Mouse (Mus musculus) neural tube, embryonic 13.5 days (tissue): Measurements from ENCODE around the gene Ehf. TPM values are rescaled to one million over a fixed set of nuclear protein-coding genes. Genes with fewer than 3 reads are reported as not detected.

Source experiments
- ATAC-seq: fragments of 200-750 bp; cut with Nextera tagmentation; 2 replicates; pipeline ENCODE4 v1.8.0; 2017; ENCODE audit warnings: low read depth, mild to moderate bottlenecking, moderate TSS enrichment, moderate library complexity
- H3K27ac ChIP-seq: fragments of 300-500 bp; sonication (generic); replicated peaks from 2 replicates; pipeline ENCODE4 v1.5.1; 2015; ENCODE audit warnings: moderate library complexity, mild to moderate bottlenecking, inconsistent platforms
- H3K27me3 ChIP-seq: fragments of 300-500 bp; sonication (generic); 2 replicates; pipeline ENCODE4 v1.6.1; 2015; ENCODE audit warnings: mild to moderate bottlenecking, inconsistent platforms
- H3K36me3 ChIP-seq: fragments of 300-500 bp; sonication (generic); 2 replicates; pipeline ENCODE4 v1.6.1; 2015; ENCODE audit warnings: mild to moderate bottlenecking, inconsistent platforms
- H3K4me1 ChIP-seq: fragments of 300-500 bp; sonication (generic); replicated peaks from 2 replicates; pipeline ENCODE4 v1.6.1; 2015; ENCODE audit warnings: inconsistent platforms
- H3K4me2 ChIP-seq: fragments of 300-500 bp; sonication (generic); 2 replicates; pipeline ENCODE4 v1.6.1; 2015; ENCODE audit warnings: inconsistent platforms, mild to moderate bottlenecking, moderate library complexity
- H3K4me3 ChIP-seq: fragments of 300-500 bp; sonication (generic); 2 replicates; pipeline ENCODE4 v1.5.1; 2015; ENCODE audit warnings: mild to moderate bottlenecking, inconsistent platforms
- H3K9ac ChIP-seq: fragments of 300-500 bp; sonication (generic); 2 replicates; pipeline ENCODE4 v1.6.1; 2015; ENCODE audit warnings: moderate library complexity, mild to moderate bottlenecking, inconsistent platforms
- H3K9me3 ChIP-seq: fragments of 300-500 bp; sonication (generic); 2 replicates; pipeline ENCODE4 v1.6.1; 2016; ENCODE audit warnings: inconsistent platforms
- WGBS: fragments of 180-500 bp; shearing (Covaris S2); methylation state at CpG from one replicate; pipeline ENCODE4 v1.1.7; 2015; 5-methylcytosine and 5-hydroxymethylcytosine counted together
- polyA plus RNA-seq: library from polyadenylated mRNA; unstranded; fragments of >200 nt; fragmentation: Nextera tagmentation; extraction: Ambion mirVana; gene quantifications from 2 replicates; pipeline ENCODE4 v1.2.1, GENCODE M21; 2015

The Ehf gene
- polyA plus RNA-seq, 1 experiment from 2014 or later, result 0.04 TPM

DNA sequence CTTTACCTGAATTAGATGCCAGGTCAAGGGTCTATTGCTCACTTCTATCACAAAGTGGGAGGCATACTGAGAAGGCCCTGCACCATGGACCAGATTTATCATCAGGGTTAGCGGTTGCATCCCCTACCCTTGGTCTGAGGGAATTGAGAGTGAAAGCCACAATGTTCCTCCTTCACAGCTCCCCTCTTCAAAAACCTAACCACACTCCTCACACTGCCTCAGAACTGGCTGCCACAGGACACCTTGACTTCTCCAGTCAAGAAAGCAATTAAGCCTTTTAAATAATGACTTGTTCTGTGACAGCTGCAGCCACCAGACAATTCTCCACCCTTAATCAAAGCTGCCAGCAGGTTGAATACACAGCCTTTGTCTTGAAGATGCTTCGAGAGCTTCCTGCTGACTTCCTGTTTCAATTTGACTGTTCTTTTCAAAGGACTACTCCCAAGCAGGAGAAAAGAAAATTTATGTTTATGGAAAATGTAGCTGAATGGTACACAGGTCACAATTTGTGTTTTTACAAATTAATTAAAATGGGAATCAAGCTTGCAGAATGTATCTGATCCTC lies 12.3 kb downstream of the Ehf start:
- H3K4me2 ChIP-seq, result no peak overlapping the region
- no peaks in the 10 kb centered on the region for H3K9me3 ChIP-seq
- no peak overlapping the region for H3K9ac ChIP-seq
- H3K36me3 ChIP-seq, result no peaks in the 10 kb centered on the region
- no peak overlapping the region for H3K4me3 ChIP-seq
- 30% methylated on average over 2 of the region's 2 CpGs for WGBS
- H3K27me3 ChIP-seq, result no peaks in the 10 kb centered on the region
- no peak overlapping the region for H3K27ac ChIP-seq
- no peak for ATAC-seq
- 0 out of 2 replicates have a peak, but pooled peaks cover 3% of the 10 kb centered on the region for H3K4me1 ChIP-seq

DNA sequence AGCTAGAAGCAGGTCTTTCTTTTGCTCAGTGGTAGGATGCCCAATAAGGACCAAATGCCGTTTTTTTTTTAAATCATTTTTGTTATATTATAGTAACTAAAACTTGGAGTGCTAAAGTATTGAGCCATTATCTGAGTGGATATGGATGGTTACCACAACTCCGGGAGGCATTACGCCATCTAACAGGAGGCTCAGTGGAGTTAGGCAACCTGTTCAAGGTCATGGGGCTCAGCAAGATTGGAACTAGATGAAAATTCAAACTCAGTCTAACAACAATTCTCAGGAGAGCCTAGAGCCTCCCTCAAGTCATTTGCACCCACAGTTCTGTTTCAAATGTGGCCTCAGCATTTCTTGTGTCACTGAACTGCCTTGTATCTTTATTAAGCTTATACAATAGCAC lies 12.9 kb downstream of the Ehf start:
- WGBS, result 97% methylated on average over 3 of the region's 3 CpGs
- H3K4me2 ChIP-seq, result no peak overlapping the region
- no peak overlapping the region for H3K4me3 ChIP-seq
- no peaks in the 10 kb centered on the region for H3K27me3 ChIP-seq
- H3K36me3 ChIP-seq, result no peaks in the 10 kb centered on the region
- H3K27ac ChIP-seq, result no peak overlapping the region
- no peak overlapping the region for H3K9ac ChIP-seq
- no peaks in the 10 kb centered on the region for H3K9me3 ChIP-seq
- H3K4me1 ChIP-seq, result 0 out of 2 replicates have a peak, but pooled peaks cover 3% of the 10 kb centered on the region
- ATAC-seq, result no peak

DNA sequence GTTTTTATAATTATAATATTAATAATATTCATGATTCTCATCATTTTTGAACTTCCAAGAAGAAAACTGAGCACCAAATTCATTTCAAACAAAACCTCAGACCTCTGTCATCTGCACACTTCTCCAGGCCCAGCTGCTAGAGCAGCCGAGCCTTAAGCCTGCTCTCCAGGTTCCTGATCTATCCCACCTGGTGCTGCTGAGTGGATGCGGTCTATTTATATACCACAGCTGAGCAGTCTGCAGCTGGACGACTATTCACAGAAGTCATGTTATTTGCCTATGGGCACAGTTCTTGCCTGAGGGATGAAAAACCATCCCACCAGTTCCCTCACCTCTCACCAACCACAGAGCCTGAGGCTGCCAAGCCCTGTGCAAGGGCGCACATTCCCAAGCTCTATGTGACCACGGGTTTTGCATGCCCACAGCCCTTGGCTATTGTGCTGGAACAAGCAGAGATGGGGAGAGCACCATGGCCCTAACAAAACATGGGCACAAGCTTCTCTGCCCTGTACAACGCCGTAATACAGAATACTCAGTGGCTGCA lies 13.6 kb downstream of the Ehf start:
- Histone ChIP-seq H3K27ac (no peak overlapping the region), H3K4me3 (no peak overlapping the region), H3K4me2 (no peak overlapping the region), H3K4me1 (0 out of 2 replicates have a peak, but pooled peaks cover 3% of the 10 kb centered on the region), H3K9ac (no peak overlapping the region), H3K36me3 (no peaks in the 10 kb centered on the region), H3K9me3 (no peaks in the 10 kb centered on the region), H3K27me3 (no peaks in the 10 kb centered on the region)
- no peak for ATAC-seq
- WGBS, result 78% methylated on average over 7 of the region's 7 CpGs

DNA sequence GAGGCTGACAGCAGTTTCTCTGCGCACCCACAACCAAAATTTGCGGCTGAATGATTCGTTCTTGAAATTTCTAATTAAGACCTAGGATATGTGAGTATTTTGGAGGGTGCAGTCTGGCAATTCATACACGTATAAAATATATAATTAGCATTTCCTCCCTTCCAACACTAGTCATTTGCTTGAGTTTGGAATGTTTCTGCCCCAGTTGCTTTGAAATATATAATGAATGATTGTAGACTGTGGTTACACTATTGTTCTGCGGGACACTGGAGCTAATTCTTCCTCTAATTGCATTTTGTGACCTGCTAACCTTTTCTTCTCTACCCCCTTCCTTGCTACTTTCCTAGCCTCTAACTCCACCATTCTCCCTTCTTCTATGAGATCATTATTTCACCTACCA lies 15.4 kb downstream of the Ehf start:
- Histone ChIP-seq H3K27ac (no peak overlapping the region), H3K9ac (no peak overlapping the region), H3K9me3 (no peaks in the 10 kb centered on the region), H3K4me2 (no peak overlapping the region), H3K4me3 (no peak overlapping the region), H3K36me3 (no peaks in the 10 kb centered on the region), H3K27me3 (no peaks in the 10 kb centered on the region), H3K4me1 (0 out of 2 replicates have a peak, but pooled peaks cover 3% of the 10 kb centered on the region)
- ATAC-seq, result no peak
- 76% methylated on average over 5 of the region's 5 CpGs for WGBS

DNA sequence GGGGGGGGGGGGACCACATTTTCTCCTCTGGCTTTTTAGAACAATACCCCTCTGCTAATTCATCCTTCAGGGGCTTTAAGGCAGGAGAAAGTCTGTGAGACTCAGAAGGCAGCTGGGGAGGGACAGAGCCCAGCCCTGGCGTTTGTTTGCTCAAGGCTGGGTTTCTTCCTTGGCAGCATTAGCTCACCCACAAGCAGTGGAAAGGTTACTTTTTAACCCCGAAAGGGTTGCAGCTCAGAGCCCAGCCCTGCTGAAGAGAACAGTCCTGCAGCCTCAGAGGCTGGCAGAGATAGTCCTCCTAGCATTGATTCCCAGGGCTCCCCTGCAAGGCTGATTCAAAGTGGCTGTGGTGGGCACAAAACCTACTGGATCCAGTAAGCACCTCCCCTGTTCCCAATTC lies 17.5 kb downstream of the Ehf start:
- WGBS, result 28% methylated on average over 2 of the region's 2 CpGs
- no peak for ATAC-seq

DNA sequence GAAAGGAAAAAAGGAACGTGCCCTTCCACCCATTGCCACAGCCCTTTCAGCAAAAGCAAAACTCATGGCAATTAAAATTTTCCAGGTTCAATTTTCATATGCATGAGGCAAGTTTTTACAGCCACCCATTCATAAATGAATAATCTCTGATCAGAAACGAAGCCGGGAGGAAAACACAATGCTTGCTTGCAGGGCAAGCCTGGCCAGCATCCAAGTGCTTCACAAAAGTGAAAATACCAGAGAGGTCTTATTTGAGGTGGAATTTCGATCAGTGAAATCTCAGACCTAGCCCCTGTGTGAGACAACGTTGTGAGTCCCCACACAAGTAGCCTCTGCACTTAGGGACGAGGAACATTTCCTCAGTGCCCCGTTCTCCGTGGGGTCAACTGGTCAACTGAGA lies 19.3 kb downstream of the Ehf start:
- H3K36me3 ChIP-seq, result no peaks in the 10 kb centered on the region
- H3K4me1 ChIP-seq, result no peaks in the 10 kb centered on the region
- no peak overlapping the region for H3K9ac ChIP-seq
- WGBS, result 74% methylated on average over 8 of the region's 8 CpGs
- no peaks in the 10 kb centered on the region for H3K9me3 ChIP-seq
- no peak overlapping the region for H3K27ac ChIP-seq
- no peak overlapping the region for H3K4me3 ChIP-seq
- H3K27me3 ChIP-seq, result no peaks in the 10 kb centered on the region
- H3K4me2 ChIP-seq, result no peak overlapping the region
- ATAC-seq, result no peak

More for the DNA sequence above, 17.5 kb downstream of the Ehf start:
- H3K9me3 ChIP-seq, result no peaks in the 10 kb centered on the region
- H3K36me3 ChIP-seq, result no peaks in the 10 kb centered on the region
- H3K4me3 ChIP-seq, result no peak overlapping the region
- H3K9ac ChIP-seq, result no peak overlapping the region
- H3K4me2 ChIP-seq, result no peak overlapping the region
- no peaks in the 10 kb centered on the region for H3K27me3 ChIP-seq
- H3K27ac ChIP-seq, result no peak overlapping the region
- H3K4me1 ChIP-seq, result no peaks in the 10 kb centered on the region

DNA sequence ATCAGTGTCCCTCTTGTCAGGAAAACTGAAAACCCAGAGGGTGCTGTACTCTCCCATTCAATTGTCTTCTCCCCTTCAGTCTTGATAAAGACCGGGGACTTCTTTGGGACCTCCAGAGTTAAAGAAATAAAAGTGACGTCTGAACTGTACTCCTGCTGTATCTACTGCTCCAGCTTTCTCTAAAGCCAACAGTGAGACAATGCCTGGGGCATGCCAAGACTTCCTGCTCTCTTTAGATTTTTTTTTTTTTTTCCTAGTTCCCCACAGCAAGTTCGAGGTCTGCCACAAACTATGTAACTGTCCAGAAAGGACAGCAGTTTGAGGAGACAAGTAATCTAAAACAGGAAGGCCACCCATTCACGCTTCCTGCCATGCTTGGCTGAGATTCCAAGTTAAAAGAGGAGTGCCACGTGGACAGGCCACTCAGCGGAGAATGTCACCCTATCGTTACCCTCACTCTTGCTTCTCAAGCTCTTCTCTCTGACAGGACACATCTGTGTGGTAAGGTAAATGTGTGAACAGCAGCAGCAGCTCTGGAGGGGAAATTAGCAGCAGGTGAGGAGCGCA lies 20.8 kb downstream of the Ehf start:
- WGBS, result 69% methylated on average over 8 of the region's 8 CpGs
- Histone ChIP-seq H3K4me3 (no peak overlapping the region), H3K27me3 (no peaks in the 10 kb centered on the region), H3K4me2 (no peak overlapping the region), H3K36me3 (no peaks in the 10 kb centered on the region), H3K4me1 (no peaks in the 10 kb centered on the region), H3K27ac (no peak overlapping the region), H3K9ac (no peak overlapping the region), H3K9me3 (no peaks in the 10 kb centered on the region)
- no peak for ATAC-seq

DNA sequence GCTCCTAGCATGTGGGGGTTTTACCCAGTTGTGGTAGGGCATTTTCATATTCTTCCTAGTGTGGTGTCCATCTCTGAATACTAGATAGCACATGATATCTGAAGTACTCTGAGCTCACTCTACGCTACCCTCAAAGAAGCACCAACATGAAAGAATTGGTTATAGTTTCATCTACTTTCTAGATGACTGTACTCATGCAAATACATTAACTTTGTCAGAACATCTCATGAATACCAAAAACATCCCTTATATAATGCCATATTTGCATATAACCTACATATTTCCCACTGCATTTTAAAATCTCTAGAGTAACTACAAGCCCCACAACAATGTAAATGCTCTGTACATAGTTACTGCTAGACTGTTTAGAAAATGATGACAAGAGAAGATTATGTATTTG lies 23.2 kb downstream of the Ehf start:
- no peak overlapping the region for H3K4me3 ChIP-seq
- H3K27ac ChIP-seq, result no peak overlapping the region
- H3K36me3 ChIP-seq, result no peaks in the 10 kb centered on the region
- H3K27me3 ChIP-seq, result no peaks in the 10 kb centered on the region
- no peak for ATAC-seq
- no peaks in the 10 kb centered on the region for H3K9me3 ChIP-seq
- 95% methylated on average over 1 of the region's 1 CpGs for WGBS
- H3K4me1 ChIP-seq, result no peaks in the 10 kb centered on the region
- H3K4me2 ChIP-seq, result no peak overlapping the region
- no peak overlapping the region for H3K9ac ChIP-seq

DNA sequence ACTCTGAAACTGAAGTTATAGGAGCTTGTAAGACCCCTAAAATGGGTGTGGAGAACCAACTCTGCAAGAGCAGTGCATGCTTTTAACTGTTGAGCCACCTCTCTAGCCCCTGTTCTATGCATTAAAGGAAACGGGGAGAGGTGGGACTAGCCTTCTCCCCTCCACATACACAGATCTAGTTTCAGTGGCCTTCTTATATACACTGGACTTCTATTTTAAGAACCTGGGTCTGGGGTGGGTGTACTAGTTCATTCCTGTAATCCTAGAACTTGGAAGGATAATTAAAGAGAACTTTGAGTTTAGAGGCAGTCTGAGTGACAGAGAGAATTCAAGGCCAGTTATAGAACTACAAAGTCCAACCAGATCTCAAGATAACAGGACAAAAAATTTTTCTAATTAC lies 24.6 kb downstream of the Ehf start:
- no peak overlapping the region for H3K4me2 ChIP-seq
- no peaks in the 10 kb centered on the region for H3K9me3 ChIP-seq
- H3K27ac ChIP-seq, result no peak overlapping the region
- WGBS, result 84% methylated on average over 1 of the region's 1 CpGs
- no peaks in the 10 kb centered on the region for H3K36me3 ChIP-seq
- H3K4me3 ChIP-seq, result no peak overlapping the region
- ATAC-seq, result no peak
- no peaks in the 10 kb centered on the region for H3K27me3 ChIP-seq
- H3K9ac ChIP-seq, result no peak overlapping the region
- H3K4me1 ChIP-seq, result no peaks in the 10 kb centered on the region

DNA sequence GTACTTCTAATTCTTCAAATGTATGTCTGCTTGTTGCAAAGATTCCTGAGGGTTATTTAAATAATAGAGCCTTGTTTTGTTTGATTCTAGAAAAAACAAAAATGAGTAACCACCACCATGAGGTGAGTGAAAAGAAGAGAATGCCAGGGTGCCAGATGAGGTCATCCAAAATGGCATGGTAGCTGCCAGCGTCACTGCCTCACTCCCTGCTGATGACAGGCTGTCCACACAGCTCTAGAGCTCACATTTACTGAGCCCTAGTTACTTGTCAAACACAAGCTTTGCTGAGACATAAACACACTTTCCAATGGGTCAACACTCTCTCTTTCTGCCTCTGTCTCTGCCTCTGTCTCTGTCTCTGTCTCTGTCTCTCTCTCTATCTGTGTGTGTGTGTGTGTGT lies 25.3 kb downstream of the Ehf start:
- Histone ChIP-seq H3K27me3 (no peaks in the 10 kb centered on the region), H3K4me3 (no peak overlapping the region), H3K36me3 (no peaks in the 10 kb centered on the region), H3K9me3 (no peaks in the 10 kb centered on the region), H3K27ac (no peak overlapping the region), H3K9ac (no peak overlapping the region), H3K4me2 (no peak overlapping the region), H3K4me1 (no peaks in the 10 kb centered on the region)
- ATAC-seq, result no peak
- WGBS, result 72% methylated on average over 1 of the region's 1 CpGs

DNA sequence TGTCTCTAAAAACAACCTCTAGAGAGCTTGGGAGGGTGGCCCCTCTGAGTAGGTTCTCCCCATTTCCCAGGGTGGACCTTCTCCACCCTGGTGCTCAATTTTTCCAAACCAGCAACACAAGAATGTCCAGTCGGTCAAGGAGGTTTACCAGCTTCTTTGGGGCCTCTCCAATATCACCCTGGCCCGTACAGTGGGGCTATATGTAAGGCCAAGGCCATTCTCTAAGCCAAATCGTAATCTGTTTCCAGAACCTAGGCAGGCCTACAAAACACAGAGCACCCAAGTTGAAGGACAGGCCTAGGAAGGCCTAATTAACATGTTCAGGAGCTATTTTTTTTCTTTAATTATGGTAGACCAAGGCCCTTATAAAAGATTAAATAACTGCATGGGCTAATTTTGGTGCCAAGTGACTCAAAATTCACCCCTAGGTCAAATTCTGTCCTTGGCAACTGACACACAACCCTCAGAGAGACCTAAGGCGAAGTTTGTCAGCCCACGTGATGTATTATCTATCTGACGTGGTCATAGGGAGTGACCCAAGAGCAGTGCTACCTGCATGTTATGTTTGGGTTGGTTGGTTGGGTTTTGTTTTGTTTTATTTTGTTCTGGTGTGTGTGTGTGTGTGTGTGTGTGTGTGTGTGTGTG lies 27.6 kb downstream of the Ehf start:
- H3K4me2 ChIP-seq, result no peak overlapping the region
- 83% methylated on average over 6 of the region's 6 CpGs for WGBS
- H3K4me1 ChIP-seq, result no peaks in the 10 kb centered on the region
- no peaks in the 10 kb centered on the region for H3K36me3 ChIP-seq
- no peak overlapping the region for H3K4me3 ChIP-seq
- H3K9me3 ChIP-seq, result no peaks in the 10 kb centered on the region
- no peak overlapping the region for H3K27ac ChIP-seq
- no peaks in the 10 kb centered on the region for H3K27me3 ChIP-seq
- no peak for ATAC-seq
- H3K9ac ChIP-seq, result no peak overlapping the region

DNA sequence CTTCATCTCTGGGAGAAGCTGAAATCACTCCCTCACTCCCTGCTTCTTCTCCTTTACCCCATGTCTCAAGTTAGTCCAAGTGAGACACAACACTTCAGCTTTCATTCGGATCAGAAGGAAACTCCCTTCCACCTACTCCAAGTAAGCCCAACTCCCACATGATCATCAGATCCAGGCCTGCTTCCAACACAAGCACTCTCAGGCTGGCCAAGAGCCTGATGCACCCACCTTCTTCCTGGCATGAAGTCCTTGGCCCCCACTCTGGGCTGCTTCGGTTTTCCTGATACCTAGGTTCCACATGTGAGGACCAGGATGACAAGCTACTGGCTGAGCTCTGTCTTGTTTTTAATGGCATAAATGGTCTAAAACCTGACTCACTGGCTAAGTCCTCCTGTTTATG lies 28.3 kb downstream of the Ehf start:
- H3K9me3 ChIP-seq, result no peaks in the 10 kb centered on the region
- no peaks in the 10 kb centered on the region for H3K27me3 ChIP-seq
- H3K4me2 ChIP-seq, result no peak overlapping the region
- no peak for ATAC-seq
- no peak overlapping the region for H3K27ac ChIP-seq
- H3K4me1 ChIP-seq, result no peaks in the 10 kb centered on the region
- no peaks in the 10 kb centered on the region for H3K36me3 ChIP-seq
- 89% methylated on average over 2 of the region's 2 CpGs for WGBS
- H3K4me3 ChIP-seq, result no peak overlapping the region
- no peak overlapping the region for H3K9ac ChIP-seq
